In genomic region chr17:6036872-6037271, GRCm38 (mm10) we compare ENCODE assay signal across 23 mouse cellular contexts. TPM values are rescaled to one million over a fixed set of nuclear protein-coding genes. Genes with fewer than 3 reads are reported as not detected.
DNase-seq lines count a peak whose midpoint lies in the region; ATAC-seq and TF ChIP-seq lines count a peak whose summit lies in the region.
"Had no signal": no experiment of that assay in that cellular context is flagged by ENCODE, and none has a peak within 500 bp of the region (broad histone marks: within the 10 kb centered on the region; RNA-seq: fewer than 3 reads in every experiment).

No protein-coding gene starts in this region.

- no peak overlapping the region for H3K4me3 ChIP-seq in heart, embryonic 15.5 days
- H3K4me3 ChIP-seq in kidney, embryonic 15.5 days (replicated peaks) = no peak overlapping the region
- no peak overlapping the region for H3K4me3 ChIP-seq in intestine, postnatal 0 days (ENCODE audit: low read depth, low read length)
- H3K4me3 ChIP-seq in liver, embryonic 12.5 days = no peak overlapping the region
- H3K4me3 ChIP-seq: embryonic facial prominence, embryonic 10.5 days; embryonic facial prominence, embryonic 13.5 days; erythroblast, embryonic 14.5 days; forebrain, embryonic 12.5 days; forebrain, embryonic 15.5 days; heart, embryonic 12.5 days; hindbrain, embryonic 12.5 days; hindbrain, embryonic 15.5 days had no signal

- H3K9ac ChIP-seq in heart, embryonic 15.5 days = no peak overlapping the region
- H3K9ac ChIP-seq in kidney, embryonic 15.5 days = no peak overlapping the region
- H3K9ac ChIP-seq in intestine, postnatal 0 days (ENCODE audit: low read depth, low read length) = no peak overlapping the region
- no peak overlapping the region for H3K9ac ChIP-seq in liver, embryonic 12.5 days
- H3K9ac ChIP-seq: embryonic facial prominence, embryonic 13.5 days; forebrain, embryonic 12.5 days; forebrain, embryonic 15.5 days; heart, embryonic 12.5 days; hindbrain, embryonic 12.5 days; hindbrain, embryonic 15.5 days had no signal

- WGBS in heart, embryonic 15.5 days = 89% methylated on average over 11 of the region's 11 CpGs
- WGBS in kidney, embryonic 15.5 days = 42% methylated on average over 11 of the region's 11 CpGs
- WGBS in intestine, postnatal 0 days = 83% methylated on average over 11 of the region's 11 CpGs
- WGBS in liver, embryonic 12.5 days (ENCODE audit: insufficient replicate concordance) = 71% methylated on average over 11 of the region's 11 CpGs

- H3K36me3 ChIP-seq in heart, embryonic 15.5 days = peaks cover 6% of the 10 kb centered on the region; the same call in 1 of the 2 replicates
- H3K36me3 ChIP-seq in kidney, embryonic 15.5 days = peaks cover under 1% of the 10 kb centered on the region
- H3K36me3 ChIP-seq in intestine, postnatal 0 days (ENCODE audit: control insufficient read depth, insufficient read depth) = peaks cover 34% of the 10 kb centered on the region
- no peaks in the 10 kb centered on the region for H3K36me3 ChIP-seq in liver, embryonic 12.5 days
- H3K36me3 ChIP-seq: hindbrain, embryonic 12.5 days had no signal

- TF ChIP-seq CTCF in intestine, postnatal 0 days (IDR thresholded peaks at IDR 0.05; ENCODE audit: low read depth) = no peak

- no peak for DNase-seq in heart, postnatal 36 days
- DNase-seq in kidney, postnatal 10 days = no peak
- DNase-seq: adrenal gland, adult 8-10 months; adrenal gland, postnatal 25 days; cerebellum, adult 11-12 months; cerebellum, adult 8-10 months; cerebellum, postnatal 10 days; cerebellum, postnatal 36 days; embryo, embryonic 11 days; gastrocnemius, postnatal 25 days had no signal

- H3K27me3 ChIP-seq in heart, embryonic 15.5 days = no peaks in the 10 kb centered on the region
- H3K27me3 ChIP-seq in kidney, embryonic 15.5 days = no peaks in the 10 kb centered on the region
- no peaks in the 10 kb centered on the region for H3K27me3 ChIP-seq in intestine, postnatal 0 days (replicated peaks; ENCODE audit: control insufficient read depth, insufficient read depth, low read length)
- H3K27me3 ChIP-seq in liver, embryonic 12.5 days (replicated peaks) = no peaks in the 10 kb centered on the region
- H3K27me3 ChIP-seq: embryonic facial prominence, embryonic 13.5 days; forebrain, embryonic 12.5 days; forebrain, embryonic 15.5 days; hindbrain, embryonic 12.5 days; hindbrain, embryonic 15.5 days had no signal

- intact Hi-C loops in heart, postnatal 36 days (cut with DNase I) = no loop called here

- peak overlapping the region; percentile 54; the same call in 1 of the 2 replicates for H3K27ac ChIP-seq in heart, embryonic 15.5 days
- H3K27ac ChIP-seq in kidney, embryonic 15.5 days = peak overlapping the region; percentile 59
- H3K27ac ChIP-seq in intestine, postnatal 0 days (ENCODE audit: low read depth, low read length) = peak overlapping the region; percentile 68
- no peak overlapping the region for H3K27ac ChIP-seq in liver, embryonic 12.5 days
- H3K27ac ChIP-seq: embryonic facial prominence, embryonic 10.5 days; embryonic facial prominence, embryonic 13.5 days; forebrain, embryonic 12.5 days; forebrain, embryonic 15.5 days; hindbrain, embryonic 12.5 days; hindbrain, embryonic 15.5 days had no signal

- ATAC-seq in heart, embryonic 15.5 days (replicated peaks; ENCODE audit: insufficient number of reproducible peaks, insufficient read depth, low FRiP score, low read depth) = no peak
- peak; percentile 69 for ATAC-seq in kidney, embryonic 15.5 days (replicated peaks; ENCODE audit: low FRiP score)
- 0 out of 2 replicates have a peak, but pooled peaks have one; percentile 6 for ATAC-seq in intestine, postnatal 0 days
- no peak for ATAC-seq in liver, embryonic 12.5 days
- ATAC-seq: activated CD4-positive, CD25-positive, alpha-beta regulatory T cell, adult 4 months; forebrain, embryonic 15.5 days had no signal

- peaks cover 9% of the 10 kb centered on the region for H3K4me1 ChIP-seq in heart, embryonic 15.5 days (replicated peaks)
- H3K4me1 ChIP-seq in kidney, embryonic 15.5 days = peaks cover 18% of the 10 kb centered on the region; the same call in 1 of the 2 replicates
- peaks cover 6% of the 10 kb centered on the region; the same call in 1 of the 2 replicates for H3K4me1 ChIP-seq in intestine, postnatal 0 days (replicated peaks; ENCODE audit: control insufficient read depth, insufficient read depth, low read length)
- no peaks in the 10 kb centered on the region for H3K4me1 ChIP-seq in liver, embryonic 12.5 days
- H3K4me1 ChIP-seq: embryonic facial prominence, embryonic 10.5 days; embryonic facial prominence, embryonic 13.5 days; forebrain, embryonic 12.5 days; forebrain, embryonic 15.5 days; heart, embryonic 12.5 days; hindbrain, embryonic 12.5 days; hindbrain, embryonic 15.5 days had no signal

- H3K9me3 ChIP-seq in heart, embryonic 15.5 days (replicated peaks) = no peaks in the 10 kb centered on the region
- H3K9me3 ChIP-seq in kidney, embryonic 15.5 days (replicated peaks) = no peaks in the 10 kb centered on the region
- no peaks in the 10 kb centered on the region for H3K9me3 ChIP-seq in intestine, postnatal 0 days (ENCODE audit: control insufficient read depth)
- H3K9me3 ChIP-seq in liver, embryonic 12.5 days (replicated peaks) = no peaks in the 10 kb centered on the region
- H3K9me3 ChIP-seq: embryonic facial prominence, embryonic 10.5 days; embryonic facial prominence, embryonic 13.5 days; forebrain, embryonic 12.5 days; forebrain, embryonic 15.5 days; heart, embryonic 12.5 days; hindbrain, embryonic 12.5 days; hindbrain, embryonic 15.5 days had no signal

- no peak overlapping the region for H3K4me2 ChIP-seq in heart, embryonic 15.5 days
- H3K4me2 ChIP-seq in kidney, embryonic 15.5 days = peak overlapping the region; percentile 22; the same call in 1 of the 2 replicates
- H3K4me2 ChIP-seq in intestine, postnatal 0 days (replicated peaks; ENCODE audit: low read depth) = no peak overlapping the region
- H3K4me2 ChIP-seq in liver, embryonic 12.5 days = no peak overlapping the region
- H3K4me2 ChIP-seq: embryonic facial prominence, embryonic 13.5 days; forebrain, embryonic 12.5 days; forebrain, embryonic 15.5 days; heart, embryonic 12.5 days; hindbrain, embryonic 12.5 days; hindbrain, embryonic 15.5 days had no signal

RNA-seq across cellular contexts. Expression of gene Serac1, which starts 42.7 kb away (rescaled TPM):
- 5.0 TPM in 2 replicates for polyA plus RNA-seq in heart, embryonic 15.5 days (2015; fragmentation: Nextera tagmentation; extraction: Ambion mirVana)
- total RNA-seq in heart, postnatal 36 days (2021) = 1 to 10 TPM; 6.3 to 7.4 TPM
- polyA plus RNA-seq in kidney, embryonic 15.5 days (2015; fragmentation: Nextera tagmentation; extraction: Ambion mirVana) = 5.4 and 5.6 TPM in 2 replicates
- polyA plus RNA-seq in intestine, postnatal 0 days (2015; fragmentation: Nextera tagmentation; extraction: Ambion mirVana) = 2.5 and 2.7 TPM in 2 replicates
- 2.2 TPM in 2 replicates for polyA plus RNA-seq in liver, embryonic 12.5 days (2016; fragmentation: Nextera tagmentation; extraction: Ambion mirVana)

RNA-seq across cellular contexts. Expression of gene Gtf2h5, which starts 42.7 kb away (rescaled TPM):
- polyA plus RNA-seq in heart, embryonic 15.5 days (2015; fragmentation: Nextera tagmentation; extraction: Ambion mirVana) = 131 and 143 TPM in 2 replicates
- total RNA-seq in heart, postnatal 36 days (2021) = 10 to 100 TPM; 64.9 to 70.5 TPM
- polyA plus RNA-seq in kidney, embryonic 15.5 days (2015; fragmentation: Nextera tagmentation; extraction: Ambion mirVana) = 166 and 184 TPM in 2 replicates
- polyA plus RNA-seq in intestine, postnatal 0 days (2015; fragmentation: Nextera tagmentation; extraction: Ambion mirVana) = 145 and 157 TPM in 2 replicates
- 97.7 and 101 TPM in 2 replicates for polyA plus RNA-seq in liver, embryonic 12.5 days (2016; fragmentation: Nextera tagmentation; extraction: Ambion mirVana)

Comparison
In these comparisons a context has a peak if more than half of its experiments do, and no peak if none do; other contexts are left out.
1. ATAC-seq: peak in kidney, embryonic 15.5 days (single experiment) and intestine, postnatal 0 days (single experiment); none in heart, embryonic 15.5 days (single experiment) and liver, embryonic 12.5 days (single experiment).